Mouse (Mus musculus) ES-Bruce4 (cell line): ENCODE data around the gene Ppib.

Experiments used
- CTCF ChIP-seq: IDR thresholded peaks from one replicate; pipeline ENCODE4 v1.8.1; 2011; ENCODE audit warnings: low read depth, low read length
- EP300 ChIP-seq: IDR thresholded peaks from 2 replicates; pipeline ENCODE4 v1.6.1; 2011; ENCODE audit warnings: low read depth, low read length; ENCODE audit not compliant: insufficient read depth

- TF ChIP-seq CTCF = no peak
- no peak for TF ChIP-seq EP300
Observed at GRCm38 (mm10) chr9:66068971-66069391, 9.0 kb downstream of the Ppib start.
